Mouse (Mus musculus) right cerebral cortex, postnatal 36 days (tissue): ENCODE data around the gene Zfr.

Experiments
- DNase-seq, 2 experiments: peaks; one replicate each; pipeline ENCODE4 v3.0.0; 2022; ENCODE audit warnings: low spot score in 2 of 2, mixed read lengths in 1 of 2

The Zfr gene

GRCm38 (mm10) chr15:12117242-12118092 is at the start of gene Zfr:
TSS of gene Zfr (plus strand) at chr15:12117831.
- DNase-seq = peak; percentile 78 to 83

- no peak for DNase-seq
Measured at GRCm38 (mm10) chr15:12067971-12068370, 49.7 kb upstream of the Zfr start.

- DNase-seq = no peak
Measured at GRCm38 (mm10) chr15:12068395-12069218, 49.0 kb upstream of the Zfr start.

- DNase-seq = no peak
Measured at GRCm38 (mm10) chr15:12072709-12073336, 44.8 kb upstream of the Zfr start.

- no peak for DNase-seq
Measured at GRCm38 (mm10) chr15:12074426-12074825, 43.2 kb upstream of the Zfr start.

- DNase-seq = peak in 1 of 2 experiments; percentile 58
Measured at GRCm38 (mm10) chr15:12082344-12082743, 35.3 kb upstream of the Zfr start.

- peak in 1 of 2 experiments; percentile 41 for DNase-seq
Measured at GRCm38 (mm10) chr15:12084164-12084563, 33.5 kb upstream of the Zfr start.

GRCm38 (mm10) chr15:12084859-12085258 is 32.8 kb upstream of the Zfr start:
- DNase-seq = no peak

- no peak for DNase-seq
Measured at GRCm38 (mm10) chr15:12087634-12088033, 30.0 kb upstream of the Zfr start.

- no peak for DNase-seq
Measured at GRCm38 (mm10) chr15:12088091-12088490, 29.5 kb upstream of the Zfr start.

- DNase-seq = no peak
Measured at GRCm38 (mm10) chr15:12090087-12090486, 27.5 kb upstream of the Zfr start.

GRCm38 (mm10) chr15:12090981-12091669 is 26.5 kb upstream of the Zfr start:
- no peak for DNase-seq

- DNase-seq = peak in 1 of 2 experiments; percentile 45
Measured at GRCm38 (mm10) chr15:12091781-12092458, 25.7 kb upstream of the Zfr start.

- peak; percentile 27 to 59 for DNase-seq
Measured at GRCm38 (mm10) chr15:12093026-12093960, 24.3 kb upstream of the Zfr start.

GRCm38 (mm10) chr15:12093961-12094566 is 23.6 kb upstream of the Zfr start:
- no peak for DNase-seq

- peak; percentile 81 to 85 for DNase-seq
Measured at GRCm38 (mm10) chr15:12096447-12096846, 21.2 kb upstream of the Zfr start.

- DNase-seq = no peak
Measured at GRCm38 (mm10) chr15:12097344-12097743, 20.3 kb upstream of the Zfr start.

GRCm38 (mm10) chr15:12100912-12101311 is 16.7 kb upstream of the Zfr start:
- DNase-seq = no peak

GRCm38 (mm10) chr15:12103763-12104162 is 13.9 kb upstream of the Zfr start:
- peak in 1 of 2 experiments; percentile 43 for DNase-seq
